Mouse (Mus musculus) midbrain, embryonic 16.5 days (tissue): ENCODE measurements around the gene Tbc1d8. TPM values are rescaled to one million over a fixed set of nuclear protein-coding genes. Genes with fewer than 3 reads are reported as not detected.
A peak's percentile ranks its signal among the peaks of the same experiment; 100 is the strongest.

Experiments used
- ATAC-seq: fragments of 200-750 bp; cut with Nextera tagmentation; 2 replicates; pipeline ENCODE4 v1.8.0; 2017; ENCODE audit warnings: moderate TSS enrichment
- H3K27ac ChIP-seq: fragments of 300-500 bp; sonication (generic); 2 replicates; pipeline ENCODE4 v1.5.1; 2014; ENCODE audit warnings: mild to moderate bottlenecking, low read length, mixed read lengths
- H3K27me3 ChIP-seq: fragments of 300-500 bp; sonication (generic); 2 replicates; pipeline ENCODE4 v1.6.1; 2014; ENCODE audit warnings: low read depth, low read length, mixed read lengths; ENCODE audit not compliant: control insufficient read depth, insufficient read depth
- H3K36me3 ChIP-seq: fragments of 300-500 bp; sonication (generic); 2 replicates; pipeline ENCODE4 v1.6.1; 2014; ENCODE audit warnings: mild to moderate bottlenecking, low read length, moderate library complexity, mixed read lengths; ENCODE audit not compliant: control insufficient read depth, insufficient read depth
- H3K4me1 ChIP-seq: fragments of 300-500 bp; sonication (generic); 2 replicates; pipeline ENCODE4 v1.6.1; 2014; ENCODE audit warnings: mild to moderate bottlenecking, low read length, mixed read lengths; ENCODE audit not compliant: control insufficient read depth, insufficient read depth
- H3K4me2 ChIP-seq: fragments of 300-500 bp; sonication (generic); 2 replicates; pipeline ENCODE4 v1.6.1; 2014; ENCODE audit warnings: mild to moderate bottlenecking, low read length, mixed read lengths
- H3K4me3 ChIP-seq: fragments of 300-500 bp; sonication (generic); 2 replicates; pipeline ENCODE4 v1.5.1; 2014; ENCODE audit warnings: low read depth, mild to moderate bottlenecking, low read length, moderate library complexity, mixed read lengths
- H3K9ac ChIP-seq: fragments of 300-500 bp; sonication (generic); 2 replicates; pipeline ENCODE4 v1.6.1; 2014; ENCODE audit warnings: low read depth, low read length, mixed read lengths
- H3K9me3 ChIP-seq: fragments of 300-500 bp; sonication (generic); replicated peaks from 2 replicates; pipeline ENCODE4 v1.6.1; 2014; ENCODE audit warnings: mild to moderate bottlenecking, low read length, mixed read lengths; ENCODE audit not compliant: control insufficient read depth, poor library complexity, severe bottlenecking
- WGBS: fragments of 180-500 bp; shearing (Covaris S2); extraction: QIAGEN DNeasy Blood & Tissue Kit; methylation state at CpG from one replicate; pipeline ENCODE4 v1.1.7; 2014; 5-methylcytosine and 5-hydroxymethylcytosine counted together
- polyA plus RNA-seq: library from polyadenylated mRNA; unstranded; fragments of >200 nt; fragmentation: Nextera tagmentation; extraction: Ambion mirVana; gene quantifications from 2 replicates; pipeline ENCODE4 v1.2.1, GENCODE M21; 2015

Tbc1d8 gene
- polyA plus RNA-seq, 1 experiment from 2014 or later, result 12.6 TPM

DNA sequence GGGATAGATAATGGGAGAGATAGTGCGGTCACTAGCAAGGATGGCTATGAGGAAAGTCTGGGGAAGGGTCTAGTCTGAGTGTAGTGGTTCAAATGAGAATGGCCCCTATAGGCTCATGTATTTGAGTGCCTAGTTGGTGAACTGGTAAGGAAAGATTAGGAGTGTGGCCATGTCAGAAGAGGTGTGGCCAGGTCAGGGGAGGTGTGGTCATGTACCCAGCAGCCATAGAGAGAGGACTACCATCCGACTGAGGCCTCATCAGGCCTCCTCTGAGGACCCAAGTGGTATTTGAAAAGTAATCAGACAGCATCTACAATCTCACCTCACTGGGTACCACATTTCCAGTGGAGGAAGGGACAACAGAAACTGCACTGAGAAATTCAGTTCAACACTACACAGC lies 90.4 kb downstream of the Tbc1d8 start:
- H3K27ac ChIP-seq, result no peak overlapping the region; the same call in 1 of the 2 replicates
- H3K27me3 ChIP-seq, result no peaks in the 10 kb centered on the region
- H3K36me3 ChIP-seq, result peaks cover 3% of the 10 kb centered on the region; the same call in 1 of the 2 replicates
- 88% methylated on average over 2 of the region's 2 CpGs for WGBS
- ATAC-seq, result no peak
- no peak overlapping the region for H3K4me2 ChIP-seq
- no peak overlapping the region for H3K9ac ChIP-seq
- H3K4me1 ChIP-seq, result no peaks in the 10 kb centered on the region
- H3K9me3 ChIP-seq, result no peaks in the 10 kb centered on the region
- H3K4me3 ChIP-seq, result no peak overlapping the region

DNA sequence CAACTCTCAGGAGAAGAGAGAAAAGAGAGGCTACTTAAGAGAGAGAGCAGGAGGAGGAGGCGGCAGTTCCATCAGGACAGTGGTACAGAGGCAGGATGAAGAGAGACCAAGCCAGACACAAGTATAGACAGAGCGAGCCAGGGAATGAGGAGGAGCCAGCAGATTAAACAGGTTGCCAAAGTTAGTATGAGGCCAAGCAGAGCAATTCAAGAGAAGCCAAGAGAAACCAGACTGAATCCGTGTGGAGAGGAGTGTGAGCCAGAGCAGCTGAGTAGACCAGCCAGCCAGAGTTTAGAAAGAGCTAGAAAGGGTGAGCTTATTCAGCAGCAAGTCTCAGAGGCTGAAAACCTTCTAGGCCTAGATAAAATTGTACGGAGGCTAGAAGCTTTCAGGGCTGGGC lies 91.1 kb downstream of the Tbc1d8 start:
- Histone ChIP-seq H3K27me3 (no peaks in the 10 kb centered on the region), H3K4me3 (no peak overlapping the region), H3K9ac (no peak overlapping the region), H3K9me3 (no peaks in the 10 kb centered on the region), H3K27ac (no peak overlapping the region; the same call in 1 of the 2 replicates), H3K4me2 (no peak overlapping the region), H3K36me3 (0 out of 2 replicates have a peak, but pooled peaks cover 3% of the 10 kb centered on the region), H3K4me1 (no peaks in the 10 kb centered on the region)
- ATAC-seq, result no peak
- 86% methylated on average over 4 of the region's 4 CpGs for WGBS

DNA sequence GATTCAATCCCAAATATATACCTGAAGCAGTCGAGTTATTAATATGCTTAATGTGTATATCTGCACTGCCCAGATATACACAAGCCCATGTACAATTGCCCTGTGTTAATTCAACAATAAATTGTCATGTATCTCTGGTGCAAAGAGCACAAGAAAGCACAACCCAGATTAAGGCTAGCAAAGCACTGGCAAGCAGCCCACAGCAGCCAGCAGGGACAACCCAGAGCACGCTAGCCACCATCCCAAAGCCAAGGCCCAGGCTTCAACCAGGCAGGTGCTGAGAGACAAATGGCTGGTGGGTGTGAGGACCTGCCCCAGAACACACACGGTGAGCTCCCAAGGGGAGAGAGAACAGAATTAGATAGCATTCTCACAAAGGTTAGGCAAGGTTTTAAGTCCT lies 92.1 kb downstream of the Tbc1d8 start:
- H3K4me1 ChIP-seq, result no peaks in the 10 kb centered on the region
- no peak overlapping the region for H3K4me3 ChIP-seq
- 81% methylated on average over 3 of the region's 3 CpGs for WGBS
- no peaks in the 10 kb centered on the region for H3K9me3 ChIP-seq
- H3K27me3 ChIP-seq, result no peaks in the 10 kb centered on the region
- H3K27ac ChIP-seq, result no peak overlapping the region
- H3K36me3 ChIP-seq, result 0 out of 2 replicates have a peak, but pooled peaks cover 3% of the 10 kb centered on the region
- 0 out of 2 replicates have a peak overlapping the region, but pooled peaks have one; percentile 25 for H3K9ac ChIP-seq
- no peak overlapping the region for H3K4me2 ChIP-seq
- ATAC-seq, result no peak

DNA sequence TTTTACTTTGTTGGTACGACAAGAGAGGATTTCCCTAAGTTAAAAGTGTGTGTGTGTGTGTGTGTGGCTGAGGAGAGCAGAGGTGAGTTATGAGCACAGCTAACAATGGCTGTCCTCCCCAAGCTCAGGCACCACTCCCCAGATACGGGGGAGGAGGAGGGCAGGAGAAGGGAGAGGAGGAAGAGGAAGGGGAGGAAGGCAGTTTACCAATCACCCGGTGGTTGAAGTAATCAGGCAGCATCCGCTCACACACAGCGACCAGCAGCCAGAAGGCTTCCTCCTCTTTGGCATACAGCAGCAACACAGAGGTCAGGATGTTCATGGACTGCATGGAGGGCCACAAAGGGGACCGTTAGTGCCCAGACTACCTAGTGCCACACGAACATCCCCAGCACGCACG lies 93.6 kb downstream of the Tbc1d8 start:
- Histone ChIP-seq H3K4me2 (no peak overlapping the region), H3K27me3 (no peaks in the 10 kb centered on the region), H3K27ac (no peak overlapping the region), H3K36me3 (0 out of 2 replicates have a peak, but pooled peaks cover 3% of the 10 kb centered on the region), H3K9me3 (no peaks in the 10 kb centered on the region), H3K4me1 (no peaks in the 10 kb centered on the region), H3K9ac (no peak overlapping the region), H3K4me3 (no peak overlapping the region)
- whole genome bisulfite sequencing, result 88% methylated on average over 9 of the region's 9 CpGs
- ATAC-seq, result no peak

DNA sequence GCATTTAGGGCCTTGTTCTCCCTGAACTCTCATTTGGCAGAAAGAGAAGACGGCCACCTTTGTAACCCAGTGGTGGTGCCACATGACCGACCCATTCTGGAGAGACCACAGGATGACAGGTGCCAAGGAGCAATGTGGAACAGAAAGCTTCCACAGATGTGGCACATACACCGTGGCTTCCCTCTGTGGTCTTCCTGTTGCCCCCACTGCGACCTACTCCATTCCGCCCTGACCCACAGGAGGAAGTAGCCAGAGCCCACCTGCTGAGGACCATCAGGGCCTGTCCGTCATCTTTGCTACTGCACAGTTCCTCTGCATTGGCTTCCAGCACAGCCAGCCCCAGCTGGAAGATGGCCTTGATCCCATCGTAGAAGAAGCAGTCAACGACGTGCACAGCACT lies 97.5 kb downstream of the Tbc1d8 start:
- no peaks in the 10 kb centered on the region for H3K9me3 ChIP-seq
- ATAC-seq, result no peak
- H3K36me3 ChIP-seq, result no peaks in the 10 kb centered on the region; the same call in 1 of the 2 replicates
- no peaks in the 10 kb centered on the region for H3K27me3 ChIP-seq
- H3K4me3 ChIP-seq, result no peak overlapping the region
- 86% methylated on average over 9 of the region's 9 CpGs for WGBS
- no peak overlapping the region for H3K4me2 ChIP-seq
- no peaks in the 10 kb centered on the region for H3K4me1 ChIP-seq
- H3K27ac ChIP-seq, result no peak overlapping the region
- no peak overlapping the region for H3K9ac ChIP-seq

DNA sequence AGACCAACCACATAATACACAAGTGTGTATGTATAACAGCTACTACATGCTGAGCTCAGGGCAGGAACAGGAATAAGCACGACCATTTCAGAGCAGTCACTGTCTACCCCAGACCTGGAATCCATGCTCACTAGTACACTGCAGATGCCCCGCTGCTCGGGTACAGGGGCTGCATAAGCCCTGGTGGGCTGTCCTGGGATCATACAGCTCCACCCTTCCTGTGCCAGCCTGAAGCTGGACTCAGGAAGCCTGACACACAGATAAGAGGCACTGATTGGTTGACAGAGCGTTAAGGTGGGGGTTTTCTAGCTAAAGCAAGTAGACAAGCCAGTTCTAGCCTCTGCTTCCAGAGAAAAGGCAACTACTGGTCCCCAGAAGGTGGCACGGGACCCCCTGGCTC lies 99.5 kb downstream of the Tbc1d8 start:
- Histone ChIP-seq H3K9ac (no peak overlapping the region), H3K4me3 (no peak overlapping the region), H3K4me1 (no peaks in the 10 kb centered on the region), H3K27me3 (no peaks in the 10 kb centered on the region), H3K36me3 (peaks cover under 1% of the 10 kb centered on the region; the same call in 1 of the 2 replicates), H3K27ac (no peak overlapping the region), H3K9me3 (no peaks in the 10 kb centered on the region), H3K4me2 (no peak overlapping the region)
- 75% methylated on average over 5 of the region's 5 CpGs for WGBS
- no peak for ATAC-seq

DNA sequence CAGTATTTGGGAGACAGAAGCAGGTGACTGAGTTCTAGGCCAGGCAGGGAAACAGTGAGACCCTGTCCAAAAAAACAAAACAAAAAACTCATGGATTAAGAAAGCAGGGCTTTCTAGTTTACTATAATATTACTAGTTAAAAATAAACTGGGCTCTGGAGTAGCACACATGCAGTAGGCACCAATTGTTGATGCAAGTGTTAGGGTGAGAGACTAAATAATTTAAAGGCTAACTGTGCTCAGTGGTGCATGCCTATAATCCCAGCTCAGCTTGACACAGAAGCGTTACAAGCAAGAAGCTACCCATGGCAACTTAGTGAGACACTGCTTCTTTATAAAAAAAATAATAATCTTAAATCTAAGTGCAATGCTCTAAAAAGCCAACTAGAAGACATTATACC lies 100.0 kb downstream of the Tbc1d8 start:
- H3K9me3 ChIP-seq, result no peaks in the 10 kb centered on the region
- H3K27me3 ChIP-seq, result no peaks in the 10 kb centered on the region
- H3K4me1 ChIP-seq, result no peaks in the 10 kb centered on the region
- WGBS, result 41% methylated on average over 1 of the region's 1 CpGs
- no peak overlapping the region for H3K4me2 ChIP-seq
- no peak overlapping the region for H3K4me3 ChIP-seq
- H3K27ac ChIP-seq, result no peak overlapping the region
- no peak for ATAC-seq
- H3K9ac ChIP-seq, result no peak overlapping the region
- peaks cover 3% of the 10 kb centered on the region; the same call in 1 of the 2 replicates for H3K36me3 ChIP-seq

DNA sequence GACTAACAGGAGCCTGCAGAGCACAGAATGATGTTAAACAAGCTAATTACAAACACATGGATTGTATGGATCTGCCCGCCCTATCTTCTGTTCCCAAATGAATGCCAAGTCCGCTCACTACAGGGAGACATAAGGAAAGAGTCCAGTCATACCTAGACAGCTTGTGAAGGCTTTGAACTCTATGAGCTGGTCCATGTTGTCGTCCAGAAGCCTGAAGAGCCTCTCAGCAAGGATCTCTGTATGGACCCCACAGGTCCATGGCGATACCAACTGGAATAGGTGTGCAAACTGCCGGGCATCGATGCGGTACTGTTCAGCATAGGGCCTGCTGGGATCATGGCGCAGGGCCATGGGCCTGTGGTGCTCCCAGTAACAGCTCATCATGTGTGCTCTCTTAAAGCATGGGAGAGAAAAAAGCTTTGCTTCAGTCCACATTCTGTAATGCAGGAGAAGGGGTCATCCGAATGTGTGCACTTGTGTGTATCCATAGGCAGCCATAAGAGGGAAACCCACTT lies 101.8 kb downstream of the Tbc1d8 start:
- no peaks in the 10 kb centered on the region for H3K27me3 ChIP-seq
- no peaks in the 10 kb centered on the region for H3K9me3 ChIP-seq
- H3K4me3 ChIP-seq, result no peak overlapping the region
- H3K27ac ChIP-seq, result no peak overlapping the region
- no peak for ATAC-seq
- no peak overlapping the region for H3K4me2 ChIP-seq
- no peak overlapping the region for H3K9ac ChIP-seq
- H3K36me3 ChIP-seq, result peaks cover 12% of the 10 kb centered on the region; the same call in 1 of the 2 replicates
- 92% methylated on average over 9 of the region's 9 CpGs for whole genome bisulfite sequencing
- no peaks in the 10 kb centered on the region for H3K4me1 ChIP-seq

DNA sequence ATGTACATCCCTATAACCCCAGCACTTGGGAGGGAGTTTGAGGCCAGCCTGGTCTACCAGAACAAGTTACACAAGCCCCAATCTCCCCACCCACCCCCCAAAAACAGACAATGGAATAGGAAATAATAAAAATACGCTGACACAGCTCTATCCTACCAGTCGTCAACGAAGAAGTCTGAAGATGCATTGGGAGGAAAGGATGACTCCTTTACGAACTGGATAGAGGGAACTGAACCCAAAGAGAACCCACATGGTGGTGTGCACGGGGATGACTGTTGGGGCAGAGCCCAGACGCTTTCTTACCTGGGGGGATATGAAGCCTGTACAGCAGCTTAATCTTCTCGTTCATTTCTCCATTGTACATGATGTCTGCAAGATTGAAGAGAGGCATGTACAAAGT lies 102.4 kb downstream of the Tbc1d8 start:
- ATAC-seq, result no peak
- H3K4me1 ChIP-seq, result no peaks in the 10 kb centered on the region
- H3K27me3 ChIP-seq, result no peaks in the 10 kb centered on the region
- H3K4me3 ChIP-seq, result no peak overlapping the region
- H3K9me3 ChIP-seq, result no peaks in the 10 kb centered on the region
- no peak overlapping the region for H3K4me2 ChIP-seq
- H3K27ac ChIP-seq, result no peak overlapping the region
- H3K9ac ChIP-seq, result no peak overlapping the region
- 89% methylated on average over 7 of the region's 7 CpGs for WGBS
- peaks cover 13% of the 10 kb centered on the region for H3K36me3 ChIP-seq
